Mouse (Mus musculus) myocyte (in vitro differentiated cells): ENCODE results near the gene Shank2. TPM values are rescaled to one million over a fixed set of nuclear protein-coding genes. Genes with fewer than 3 reads are reported as not detected.

ENCODE experiments used
- H3K27me3 ChIP-seq: one replicate; pipeline ENCODE4 v1.6.1; 2011; ENCODE audit not compliant: control insufficient read depth, insufficient read depth, insufficient read length
- H3K36me3 ChIP-seq: one replicate; pipeline ENCODE4 v1.6.1; 2011; ENCODE audit not compliant: control insufficient read depth, insufficient read depth
- H3K4me2 ChIP-seq: one replicate; pipeline ENCODE4 v1.6.1; 2011; ENCODE audit warnings: low read depth, control low read depth
- H3K4me3 ChIP-seq: one replicate; pipeline ENCODE4 v1.5.1; 2011; ENCODE audit warnings: mild to moderate bottlenecking, control low read depth, moderate library complexity
- H3K79me2 ChIP-seq: one replicate; pipeline ENCODE4 v1.6.1; 2011; ENCODE audit not compliant: control insufficient read depth, insufficient read depth
- H3ac ChIP-seq: one replicate; pipeline ENCODE4 v1.6.1; 2011; ENCODE audit not compliant: control insufficient read depth, insufficient read length
- CEBPB ChIP-seq: IDR thresholded peaks from 2 replicates; pipeline ENCODE4 v1.6.1; 2011; ENCODE audit warnings: mild to moderate bottlenecking, moderate library complexity; ENCODE audit not compliant: poor library complexity, insufficient read depth, severe bottlenecking
- E2F4 ChIP-seq: IDR thresholded peaks from one replicate; pipeline ENCODE4 v1.6.1; 2011; ENCODE audit warnings: mild to moderate bottlenecking, control low read depth, moderate library complexity; ENCODE audit not compliant: insufficient read depth
- MAX ChIP-seq: IDR thresholded peaks from one replicate; pipeline ENCODE4 v1.6.1; 2011; ENCODE audit warnings: low read depth, mild to moderate bottlenecking, control low read depth
- MYOD1 ChIP-seq, 3 experiments: IDR thresholded peaks; one replicate each; pipeline ENCODE4 v1.6.1; 2011; ENCODE audit warnings: control low read depth in 2 of 3, low read depth in 2 of 3, mild to moderate bottlenecking in 2 of 3, moderate library complexity in 1 of 3; ENCODE audit not compliant: insufficient read length in 2 of 3, control insufficient read depth in 1 of 3
- MYOG ChIP-seq, 3 experiments: IDR thresholded peaks; one replicate each; pipeline ENCODE4 v1.6.1; 2011; ENCODE audit warnings: control low read depth in 2 of 3, low read depth in 2 of 3, mild to moderate bottlenecking in 2 of 3; ENCODE audit not compliant: insufficient read length in 2 of 3, control insufficient read depth in 1 of 3, insufficient read depth in 1 of 3
- POLR2A ChIP-seq: IDR thresholded peaks from one replicate; pipeline ENCODE4 v1.6.1; 2011; ENCODE audit warnings: low read depth, mild to moderate bottlenecking, control low read depth, moderate library complexity; ENCODE audit not compliant: insufficient read length
- POLR2AphosphoS2 ChIP-seq: IDR thresholded peaks from one replicate; pipeline ENCODE4 v1.6.1; 2011; ENCODE audit warnings: low read depth, control low read depth; ENCODE audit not compliant: insufficient read length
- REST ChIP-seq: IDR thresholded peaks from one replicate; pipeline ENCODE4 v1.6.1; 2011; ENCODE audit warnings: mild to moderate bottlenecking, control low read depth, moderate library complexity; ENCODE audit not compliant: insufficient read depth, insufficient read length
- SRF ChIP-seq: IDR thresholded peaks from one replicate; pipeline ENCODE4 v1.6.1; 2011; ENCODE audit warnings: low read depth; ENCODE audit not compliant: control insufficient read depth, insufficient read length
- TCF12 ChIP-seq: IDR thresholded peaks from one replicate; pipeline ENCODE4 v1.6.1; 2011; ENCODE audit warnings: mild to moderate bottlenecking, control low read depth; ENCODE audit not compliant: poor library complexity, insufficient read depth, severe bottlenecking
- TCF3 ChIP-seq: IDR thresholded peaks from one replicate; pipeline ENCODE4 v1.6.1; 2011; ENCODE audit warnings: low read depth, control low read depth; ENCODE audit not compliant: insufficient read length
- USF1 ChIP-seq: IDR thresholded peaks from one replicate; pipeline ENCODE4 v1.6.1; 2011; ENCODE audit warnings: low read depth, mild to moderate bottlenecking, control low read depth, moderate library complexity
- polyA plus RNA-seq: library from polyadenylated mRNA; unstranded; fragments of >200 nt; fragmentation: generic; extraction: Trizol; gene quantifications from one replicate; pipeline ENCODE4 v1.2.1, GENCODE M21; 2012; ENCODE audit warnings: missing spikeins

Shank2 gene
- polyA plus RNA-seq, 1 experiment: 0.07 TPM

GRCm38 (mm10) chr7:144336626-144337025 lies 334.9 kb downstream of the Shank2 start:
- Histone ChIP-seq H3K36me3 (no peaks in the 10 kb centered on the region), H3K79me2 (no peaks in the 10 kb centered on the region), H3K27me3 (no peaks in the 10 kb centered on the region), H3ac (no peak overlapping the region), H3K4me3 (no peak overlapping the region), H3K4me2 (no peak overlapping the region)
- TF ChIP-seq MAX: no peak
- TF ChIP-seq TCF12: no peak
- no peak for TF ChIP-seq MYOG (IDR thresholded peaks at IDR 0.05; ENCODE audit: control insufficient read depth in 1 of 3, insufficient read depth in 1 of 3, insufficient read length in 2 of 3, low read depth in 2 of 3)
- TF ChIP-seq USF1: no peak
- peak; percentile 30 for TF ChIP-seq POLR2A

GRCm38 (mm10) chr7:144338694-144339093 lies 337.0 kb downstream of the Shank2 start:
- Histone ChIP-seq H3K27me3 (no peaks in the 10 kb centered on the region), H3ac (no peak overlapping the region), H3K36me3 (no peaks in the 10 kb centered on the region), H3K79me2 (no peaks in the 10 kb centered on the region), H3K4me2 (no peak overlapping the region), H3K4me3 (no peak overlapping the region)
- TF ChIP-seq TCF12: no peak
- TF ChIP-seq USF1: no peak
- no peak for TF ChIP-seq REST
- TF ChIP-seq CEBPB: no peak
- TF ChIP-seq MYOG (IDR thresholded peaks at IDR 0.05; ENCODE audit: control insufficient read depth in 1 of 3, insufficient read depth in 1 of 3, insufficient read length in 2 of 3, low read depth in 2 of 3): no peak
- TF ChIP-seq MYOD1 (IDR thresholded peaks at IDR 0.05; ENCODE audit: control insufficient read depth in 1 of 3, insufficient read length in 2 of 3, low read depth in 2 of 3): no peak
- TF ChIP-seq MAX: no peak
- no peak for TF ChIP-seq POLR2A
- no peak for TF ChIP-seq POLR2AphosphoS2
- no peak for TF ChIP-seq E2F4
- no peak for TF ChIP-seq SRF

GRCm38 (mm10) chr7:144340376-144340775 lies 338.6 kb downstream of the Shank2 start:
- H3K4me3 ChIP-seq: no peak overlapping the region
- TF ChIP-seq USF1 (no peak), CEBPB (peak; percentile 82), MYOG (IDR thresholded peaks at IDR 0.05; ENCODE audit: control insufficient read depth in 1 of 3, insufficient read depth in 1 of 3, insufficient read length in 2 of 3, low read depth in 2 of 3) (no peak), MYOD1 (IDR thresholded peaks at IDR 0.05; ENCODE audit: control insufficient read depth in 1 of 3, insufficient read length in 2 of 3, low read depth in 2 of 3) (peak in 2 of 3 experiments; percentile 29 to 63), TCF12 (peak; percentile 5), TCF3 (no peak)
- H3K36me3 ChIP-seq: no peaks in the 10 kb centered on the region
- H3K4me2 ChIP-seq: peak overlapping the region; percentile 66
- H3ac ChIP-seq: no peak overlapping the region
- H3K79me2 ChIP-seq: no peaks in the 10 kb centered on the region
- H3K27me3 ChIP-seq: no peaks in the 10 kb centered on the region

- Histone ChIP-seq H3K36me3 (no peaks in the 10 kb centered on the region), H3K79me2 (no peaks in the 10 kb centered on the region)
- TF ChIP-seq USF1 (no peak), CEBPB (no peak)
These were observed 364.4 kb downstream of the Shank2 start for GRCm38 (mm10) chr7:144366133-144366532.

GRCm38 (mm10) chr7:144373059-144373458 lies 371.3 kb downstream of the Shank2 start:
- Histone ChIP-seq H3K27me3 (no peaks in the 10 kb centered on the region), H3ac (no peak overlapping the region), H3K4me3 (no peak overlapping the region), H3K36me3 (no peaks in the 10 kb centered on the region), H3K4me2 (no peak overlapping the region), H3K79me2 (no peaks in the 10 kb centered on the region)
- no peak for TF ChIP-seq TCF12
- no peak for TF ChIP-seq MAX
- no peak for TF ChIP-seq USF1
- no peak for TF ChIP-seq SRF
- TF ChIP-seq MYOD1 (IDR thresholded peaks at IDR 0.05; ENCODE audit: control insufficient read depth in 1 of 3, insufficient read length in 2 of 3, low read depth in 2 of 3): no peak
- no peak for TF ChIP-seq MYOG (IDR thresholded peaks at IDR 0.05; ENCODE audit: control insufficient read depth in 1 of 3, insufficient read depth in 1 of 3, insufficient read length in 2 of 3, low read depth in 2 of 3)
- no peak for TF ChIP-seq REST
- no peak for TF ChIP-seq POLR2AphosphoS2
- TF ChIP-seq CEBPB: no peak
- no peak for TF ChIP-seq TCF3
- TF ChIP-seq E2F4: no peak
- TF ChIP-seq POLR2A: no peak

More at GRCm38 (mm10) chr7:144366133-144366532, 364.4 kb downstream of the Shank2 start:
- no peak overlapping the region for H3ac ChIP-seq
- H3K27me3 ChIP-seq: no peaks in the 10 kb centered on the region
- H3K4me2 ChIP-seq: no peak overlapping the region
- no peak overlapping the region for H3K4me3 ChIP-seq
